Mouse (Mus musculus) lung, postnatal 0 days (tissue): Measurements from ENCODE around the gene 4930558K02Rik. TPM values are rescaled to one million over a fixed set of nuclear protein-coding genes. Genes with fewer than 3 reads are reported as not detected.

Source experiments
- ATAC-seq: fragments of 200-750 bp; cut with Nextera tagmentation; 2 replicates; pipeline ENCODE4 v1.8.0; 2017; ENCODE audit warnings: moderate library complexity
- DNase-seq: peaks from one replicate; pipeline ENCODE4 v3.0.0-alpha.2; 2016; ENCODE audit warnings: low spot score
- H3K27ac ChIP-seq: fragments of 300-500 bp; sonication (generic); 2 replicates; pipeline ENCODE4 v1.5.1; 2014; ENCODE audit warnings: antibody characterized with exemption, mild to moderate bottlenecking, low read length, mixed read lengths
- H3K27me3 ChIP-seq: fragments of 300-500 bp; sonication (generic); replicated peaks from 2 replicates; pipeline ENCODE4 v1.6.1; 2014; ENCODE audit warnings: low read length, mixed read lengths; ENCODE audit not compliant: insufficient read depth
- H3K36me3 ChIP-seq: fragments of 300-500 bp; sonication (generic); 2 replicates; pipeline ENCODE4 v1.6.1; 2014; ENCODE audit warnings: low read length, mixed read lengths; ENCODE audit not compliant: insufficient read depth
- H3K4me1 ChIP-seq: fragments of 300-500 bp; sonication (generic); 2 replicates; pipeline ENCODE4 v1.6.1; 2014; ENCODE audit warnings: antibody characterized with exemption, low read depth, low read length, mixed read lengths; ENCODE audit not compliant: insufficient read depth
- H3K4me2 ChIP-seq: fragments of 300-500 bp; sonication (generic); replicated peaks from 2 replicates; pipeline ENCODE4 v1.6.1; 2014; ENCODE audit warnings: low read depth, mild to moderate bottlenecking, low read length, moderate library complexity, mixed read lengths
- H3K4me3 ChIP-seq: fragments of 300-500 bp; sonication (generic); 2 replicates; pipeline ENCODE4 v1.5.1; 2014; ENCODE audit warnings: low read depth, low read length
- H3K9ac ChIP-seq: fragments of 300-500 bp; sonication (generic); replicated peaks from 2 replicates; pipeline ENCODE4 v1.6.1; 2014; ENCODE audit warnings: low read depth, mild to moderate bottlenecking
- H3K9me3 ChIP-seq: fragments of 300-500 bp; sonication (generic); 2 replicates; pipeline ENCODE4 v1.6.1; 2016; ENCODE audit warnings: low read length, mixed read lengths
- CTCF ChIP-seq: IDR thresholded peaks from 2 replicates; pipeline ENCODE4 v1.5.1; 2016; ENCODE audit warnings: antibody characterized with exemption, mild to moderate bottlenecking
- EP300 ChIP-seq: IDR thresholded peaks from 2 replicates; pipeline ENCODE4 v1.6.1; 2016; ENCODE audit warnings: antibody characterized with exemption, mild to moderate bottlenecking, control low read depth
- WGBS: fragments of 180-500 bp; shearing (Covaris S2); extraction: QIAGEN DNeasy Blood & Tissue Kit; methylation state at CpG from one replicate; pipeline ENCODE4 v1.1.7; 2014; 5-methylcytosine and 5-hydroxymethylcytosine counted together
- polyA plus RNA-seq: library from polyadenylated mRNA; unstranded; fragments of >200 nt; fragmentation: Nextera tagmentation; extraction: Ambion mirVana; gene quantifications from 2 replicates; pipeline ENCODE4 v1.2.1, GENCODE M21; 2015

The 4930558K02Rik gene
- polyA plus RNA-seq, 1 experiment from 2014 or later = not detected

GRCm38 (mm10) chr1:161983979-161984566, 4.6 kb upstream of the 4930558K02Rik start:
- Histone ChIP-seq H3K9ac (no peak overlapping the region), H3K36me3 (no peaks in the 10 kb centered on the region), H3K27ac (no peak overlapping the region), H3K4me1 (no peaks in the 10 kb centered on the region), H3K4me3 (no peak overlapping the region), H3K4me2 (no peak overlapping the region), H3K27me3 (no peaks in the 10 kb centered on the region), H3K9me3 (no peaks in the 10 kb centered on the region)
- no peak for ATAC-seq
- no peak for DNase-seq
- TF ChIP-seq CTCF = no peak
- TF ChIP-seq EP300 = no peak
- WGBS = 52% methylated on average over 4 of the region's 4 CpGs

- no peak for ATAC-seq
- 68% methylated on average over 6 of the region's 6 CpGs for WGBS
- H3K4me3 ChIP-seq = no peak overlapping the region
- no peaks in the 10 kb centered on the region for H3K4me1 ChIP-seq
- no peak for TF ChIP-seq EP300
- TF ChIP-seq CTCF = no peak
- no peak for DNase-seq
- no peak overlapping the region for H3K9ac ChIP-seq
- no peaks in the 10 kb centered on the region for H3K36me3 ChIP-seq
- no peaks in the 10 kb centered on the region for H3K9me3 ChIP-seq
- no peak overlapping the region for H3K4me2 ChIP-seq
- no peak overlapping the region for H3K27ac ChIP-seq
- H3K27me3 ChIP-seq = no peaks in the 10 kb centered on the region
Observed at GRCm38 (mm10) chr1:161983451-161983850, 4.0 kb upstream of the 4930558K02Rik start.

- no peak for DNase-seq
- 74% methylated on average over 9 of the region's 9 CpGs for WGBS
- Histone ChIP-seq H3K4me2 (no peak overlapping the region), H3K4me1 (no peaks in the 10 kb centered on the region), H3K9me3 (no peaks in the 10 kb centered on the region), H3K9ac (no peak overlapping the region), H3K27ac (no peak overlapping the region), H3K27me3 (no peaks in the 10 kb centered on the region), H3K4me3 (no peak overlapping the region), H3K36me3 (no peaks in the 10 kb centered on the region)
- no peak for ATAC-seq
- TF ChIP-seq EP300 (no peak), CTCF (no peak)
Observed at GRCm38 (mm10) chr1:161980626-161981298, 1.3 kb upstream of the 4930558K02Rik start.

GRCm38 (mm10) chr1:161980046-161980445, 610 bp upstream of the 4930558K02Rik start:
- no peak overlapping the region for H3K9ac ChIP-seq
- H3K4me3 ChIP-seq = no peak overlapping the region
- ATAC-seq (no peak), DNase-seq (no peak)
- 81% methylated on average over 2 of the region's 2 CpGs for WGBS
- no peak for TF ChIP-seq EP300
- no peak for TF ChIP-seq CTCF
- H3K4me2 ChIP-seq = no peak overlapping the region
- no peak overlapping the region for H3K27ac ChIP-seq
- no peaks in the 10 kb centered on the region for H3K4me1 ChIP-seq
- no peaks in the 10 kb centered on the region for H3K9me3 ChIP-seq
- no peaks in the 10 kb centered on the region for H3K36me3 ChIP-seq
- no peaks in the 10 kb centered on the region for H3K27me3 ChIP-seq

- H3K9ac ChIP-seq = no peak overlapping the region
- ATAC-seq (no peak), DNase-seq (no peak)
- no peaks in the 10 kb centered on the region for H3K9me3 ChIP-seq
- H3K4me3 ChIP-seq = no peak overlapping the region
- H3K27me3 ChIP-seq = no peaks in the 10 kb centered on the region
- no peak overlapping the region for H3K27ac ChIP-seq
- no peaks in the 10 kb centered on the region for H3K36me3 ChIP-seq
- WGBS = 80% methylated on average over 5 of the region's 5 CpGs
- TF ChIP-seq EP300 (no peak), CTCF (no peak)
- 0 out of 2 replicates have a peak, but pooled peaks cover 4% of the 10 kb centered on the region for H3K4me1 ChIP-seq
- H3K4me2 ChIP-seq = no peak overlapping the region
Observed at GRCm38 (mm10) chr1:161978173-161978700, 1.2 kb downstream of the 4930558K02Rik start.

- no peak for ATAC-seq
- DNase-seq = no peak
- H3K9ac ChIP-seq = no peak overlapping the region
Observed at GRCm38 (mm10) chr1:161977331-161977730, 2.1 kb downstream of the 4930558K02Rik start.

More at GRCm38 (mm10) chr1:161977331-161977730, 2.1 kb downstream of the 4930558K02Rik start:
- WGBS = 79% methylated on average over 4 of the region's 4 CpGs
- TF ChIP-seq EP300 (no peak), CTCF (no peak)
- H3K27ac ChIP-seq = no peak overlapping the region
- no peak overlapping the region for H3K4me2 ChIP-seq
- 0 out of 2 replicates have a peak, but pooled peaks cover 4% of the 10 kb centered on the region for H3K4me1 ChIP-seq
- no peak overlapping the region for H3K4me3 ChIP-seq
- H3K9me3 ChIP-seq = no peaks in the 10 kb centered on the region
- no peaks in the 10 kb centered on the region for H3K36me3 ChIP-seq
- H3K27me3 ChIP-seq = no peaks in the 10 kb centered on the region
